Mouse (Mus musculus): ENCODE measurements around the gene Smarca4.

Smarca4 gene

DNA sequence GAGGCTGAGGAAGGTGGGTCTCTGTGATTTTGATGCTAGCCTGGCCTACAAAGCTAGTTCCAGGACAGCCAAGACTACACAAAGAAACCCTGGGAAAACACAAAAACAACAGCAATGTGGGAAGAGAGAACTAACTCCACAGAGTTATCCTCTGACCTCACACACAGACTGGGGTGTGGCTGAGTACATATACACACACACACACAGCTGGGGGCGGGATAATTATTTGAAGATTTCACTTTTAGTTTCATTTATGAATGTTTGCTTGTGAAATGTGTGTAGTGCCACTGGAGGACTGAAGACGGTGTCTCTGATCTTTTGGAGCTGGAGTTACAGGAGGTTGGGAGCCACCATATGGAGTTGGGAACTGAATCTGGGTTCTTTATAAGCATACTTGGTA is 14.9 kb upstream of the Smarca4 start:
- no peak for DNase-seq (ENCODE audit: low spot score)

- peak; percentile 76 for DNase-seq (ENCODE audit: low spot score)
These were observed 14.1 kb upstream of the Smarca4 start for GRCm38 (mm10) chr9:21601722-21602399.

- no peak for DNase-seq (ENCODE audit: low spot score)
These were observed 11.8 kb upstream of the Smarca4 start for GRCm38 (mm10) chr9:21604119-21604518.

DNA sequence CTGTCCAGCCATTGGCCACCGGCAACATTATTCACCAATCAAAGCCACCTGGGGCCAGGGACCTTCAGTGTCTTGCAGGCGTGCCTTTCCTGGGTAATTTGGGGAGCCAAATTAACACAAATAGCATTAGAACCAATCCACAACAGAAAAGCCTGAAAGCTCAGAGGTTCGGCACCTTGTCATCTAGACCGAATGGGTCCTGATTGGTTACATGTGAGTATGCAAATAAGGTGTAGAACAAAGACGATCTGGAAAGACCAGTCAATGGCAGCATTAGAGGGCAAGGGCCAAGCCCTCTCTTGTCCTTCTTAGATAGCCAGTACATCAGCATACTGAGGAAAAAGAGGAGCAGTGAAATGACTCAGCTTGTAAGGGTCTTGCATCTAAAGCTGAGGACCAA is 10.1 kb upstream of the Smarca4 start:
- no peak for DNase-seq (ENCODE audit: low spot score)

- no peak for DNase-seq (ENCODE audit: low spot score)
These were observed 9.3 kb upstream of the Smarca4 start for GRCm38 (mm10) chr9:21606648-21607047.

- no peak for DNase-seq (ENCODE audit: low spot score)
These were observed 6.1 kb upstream of the Smarca4 start for GRCm38 (mm10) chr9:21609861-21610260.

GRCm38 (mm10) chr9:21614864-21615616 is 929 bp upstream of the Smarca4 start:
- no peak for DNase-seq (ENCODE audit: low spot score)

GRCm38 (mm10) chr9:21616232-21616781 is 338 bp downstream of the Smarca4 start:
- DNase-seq (ENCODE audit: low spot score): peak; percentile 85

DNA sequence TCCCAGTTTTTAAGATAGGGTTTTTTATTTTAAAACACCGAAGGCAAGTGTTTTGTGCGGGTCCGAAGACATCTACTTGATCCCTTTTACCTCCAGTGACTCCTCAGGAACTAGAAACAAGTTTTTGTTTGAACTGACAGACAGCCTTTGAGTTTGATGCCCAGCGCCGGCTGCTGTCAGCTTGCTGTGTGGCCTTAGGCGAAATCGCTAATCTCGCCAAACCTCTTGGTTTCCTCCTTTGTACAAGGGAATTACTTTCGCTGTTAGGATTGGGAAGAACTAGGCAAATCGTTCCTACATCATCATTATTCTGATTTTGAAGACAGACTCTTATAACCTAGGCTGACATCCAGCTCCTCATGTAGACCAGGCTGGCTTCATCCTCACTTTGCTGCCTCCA is 1.1 kb downstream of the Smarca4 start:
- peak; percentile 47 for DNase-seq (ENCODE audit: low spot score)

DNA sequence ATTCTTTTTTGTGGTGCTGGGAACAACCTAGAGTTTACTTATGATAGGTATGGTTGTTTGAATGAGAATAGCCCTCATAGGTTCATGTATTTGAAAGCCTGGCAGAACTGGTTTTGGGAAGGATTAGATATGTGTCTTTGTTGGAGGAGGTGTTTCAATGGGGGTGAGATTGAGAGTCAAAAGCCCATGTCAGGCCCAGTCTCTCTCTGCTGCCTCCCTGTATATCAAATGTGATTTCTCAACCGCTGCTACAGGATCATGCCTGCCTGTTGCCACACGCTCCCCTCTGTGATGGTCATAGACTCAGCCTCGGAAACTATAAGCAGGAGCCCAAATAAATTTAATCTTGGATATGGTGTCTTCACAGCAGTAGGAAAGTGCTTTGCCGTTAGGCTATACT is 4.3 kb downstream of the Smarca4 start:
- no peak for DNase-seq (ENCODE audit: low spot score)

- DNase-seq (ENCODE audit: low spot score): no peak
These were observed 6.7 kb downstream of the Smarca4 start for GRCm38 (mm10) chr9:21622676-21623075.

- no peak for DNase-seq (ENCODE audit: low spot score)
These were observed 9.7 kb downstream of the Smarca4 start for GRCm38 (mm10) chr9:21625342-21626339.

DNA sequence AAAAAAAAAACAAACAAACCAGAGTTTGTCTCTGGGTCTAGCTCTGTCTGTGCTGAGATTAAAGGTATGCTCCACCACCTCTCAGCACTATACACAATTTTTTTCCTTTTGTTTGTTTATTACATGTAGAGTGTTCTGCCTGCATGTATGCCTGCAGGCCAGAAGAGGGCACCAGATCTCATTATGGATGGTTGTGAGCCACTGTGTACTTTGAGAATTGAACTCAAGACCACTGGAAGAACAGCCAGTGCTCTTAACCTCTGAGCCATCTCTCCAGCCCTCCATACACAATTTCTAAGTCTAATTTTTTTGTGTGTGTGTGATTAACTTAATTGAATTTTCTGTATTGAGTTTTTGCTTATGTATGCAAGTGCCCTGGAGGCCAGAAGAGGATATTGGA is 10.6 kb downstream of the Smarca4 start:
- no peak for DNase-seq (ENCODE audit: low spot score)

DNA sequence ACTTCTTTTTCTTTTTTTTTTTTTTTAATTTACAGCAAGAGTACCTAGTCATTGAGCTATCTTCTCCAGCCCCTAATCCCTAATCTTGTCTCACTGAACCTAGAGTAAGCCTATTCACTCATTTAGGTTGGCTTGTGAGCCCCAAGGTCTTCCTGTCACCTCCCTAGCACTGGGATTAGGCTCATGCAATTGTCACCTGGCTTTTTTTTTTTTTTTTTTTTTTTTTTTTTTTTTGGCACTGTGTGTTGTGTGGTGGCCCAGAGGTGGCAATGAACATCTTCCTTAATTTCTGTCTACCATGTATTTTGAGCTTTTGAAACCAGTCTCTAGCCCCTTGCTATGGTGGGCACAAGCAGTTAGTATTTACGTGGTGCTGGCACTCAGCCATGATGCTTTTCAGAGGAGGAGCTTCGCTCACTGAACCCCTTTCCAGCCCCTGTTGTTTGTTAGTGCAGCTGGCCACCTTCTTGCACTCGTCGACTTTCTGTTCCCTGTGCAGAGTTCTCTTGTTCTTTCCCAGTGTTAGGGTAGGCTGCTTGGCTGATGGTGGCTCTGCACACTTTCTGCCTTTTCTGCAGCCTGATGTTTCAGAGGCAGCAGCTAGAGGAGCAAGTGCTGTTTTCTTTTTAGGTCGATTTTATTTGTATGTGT is 11.3 kb downstream of the Smarca4 start:
- DNase-seq (ENCODE audit: low spot score): no peak

GRCm38 (mm10) chr9:21630673-21631072 is 14.7 kb downstream of the Smarca4 start:
- peak; percentile 43 for DNase-seq (ENCODE audit: low spot score)

DNA sequence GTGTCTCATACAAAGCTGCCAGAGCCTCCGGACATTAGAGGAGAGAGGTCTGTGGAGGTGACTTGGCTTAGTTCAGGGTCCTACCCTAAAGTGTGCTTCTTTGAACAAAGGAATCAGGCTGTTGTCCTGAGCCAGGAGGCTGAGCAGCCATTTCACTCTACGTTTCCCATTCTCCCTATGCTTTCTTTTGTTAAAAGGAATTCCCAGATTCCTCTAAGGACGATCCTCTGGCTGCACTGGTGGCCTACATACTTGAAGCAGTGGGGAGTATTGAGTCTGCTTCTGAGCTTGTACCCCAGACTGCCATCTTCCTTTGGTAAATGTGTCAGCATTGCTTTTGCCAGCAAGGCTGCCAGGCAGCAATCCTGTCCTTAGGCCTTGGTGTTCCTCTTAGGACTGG is 17.1 kb downstream of the Smarca4 start:
- DNase-seq (ENCODE audit: low spot score): no peak

- DNase-seq (ENCODE audit: low spot score): peak; percentile 41
These were observed 19.7 kb downstream of the Smarca4 start for GRCm38 (mm10) chr9:21635639-21636038.

DNA sequence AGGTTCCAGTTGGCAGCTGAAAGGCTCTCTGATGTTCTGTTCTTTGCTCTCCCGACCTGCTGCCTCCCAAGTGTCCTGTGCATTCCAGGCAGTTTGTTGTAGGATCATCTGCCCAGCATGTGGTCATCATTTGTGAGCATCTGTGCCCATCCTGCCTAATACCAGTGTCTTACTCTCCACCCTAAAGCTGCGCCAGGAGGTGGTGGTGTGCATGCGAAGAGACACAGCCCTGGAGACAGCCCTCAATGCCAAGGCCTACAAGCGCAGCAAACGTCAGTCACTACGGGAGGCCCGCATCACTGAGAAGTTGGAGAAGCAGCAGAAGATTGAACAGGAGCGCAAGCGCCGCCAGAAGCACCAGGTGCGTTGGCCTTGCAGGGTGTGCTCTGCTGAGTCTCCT is 23.1 kb downstream of the Smarca4 start:
- DNase-seq (ENCODE audit: low spot score): no peak

GRCm38 (mm10) chr9:21646366-21646765 is 30.4 kb downstream of the Smarca4 start:
- DNase-seq (ENCODE audit: low spot score): no peak

GRCm38 (mm10) chr9:21647721-21648120 is 31.8 kb downstream of the Smarca4 start:
- no peak for DNase-seq (ENCODE audit: low spot score)

- DNase-seq (ENCODE audit: low spot score): no peak
These were observed 36.3 kb downstream of the Smarca4 start for GRCm38 (mm10) chr9:21652263-21652662.

- no peak for DNase-seq (ENCODE audit: low spot score)
These were observed 37.3 kb downstream of the Smarca4 start for GRCm38 (mm10) chr9:21653253-21653652.
